Mouse (Mus musculus) MEL (cell line): Measurements from ENCODE around the gene Olfr462.

ENCODE experiments used
- CTCF ChIP-seq, 3 experiments: IDR thresholded peaks in 2 of 3; conservative IDR thresholded peaks in 1 of 3; 2 replicates each; pipeline ENCODE4 v1.5.1; 2011 to 2012; ENCODE audit warnings: low read length in 3 of 3, low read depth in 2 of 3, mild to moderate bottlenecking in 2 of 3, improper control_type of control experiment in 1 of 3, inconsistent platforms in 1 of 3, mixed read lengths in 1 of 3, moderate library complexity in 1 of 3; ENCODE audit not compliant: control insufficient read depth in 1 of 3, insufficient read depth in 1 of 3, poor library complexity in 1 of 3, severe bottlenecking in 1 of 3
- MEF2A ChIP-seq: IDR thresholded peaks from 2 replicates; pipeline ENCODE4 v1.6.1; 2014; ENCODE audit warnings: low read depth, mild to moderate bottlenecking, inconsistent platforms, low read length, improper control_type of control experiment; ENCODE audit not compliant: poor library complexity, insufficient replicate concordance, severe bottlenecking; ENCODE audit errors: extremely low read depth
- MYB ChIP-seq: IDR thresholded peaks from 2 replicates; pipeline ENCODE4 v1.6.1; 2011; ENCODE audit warnings: mild to moderate bottlenecking, low read depth, low read length, improper control_type of control experiment
- POLR2A ChIP-seq, 2 experiments: IDR thresholded peaks; 2 replicates each; pipeline ENCODE4 v1.6.1; 2011 to 2012; ENCODE audit warnings: low read length in 2 of 2, mild to moderate bottlenecking in 2 of 2, control low read depth in 1 of 2, improper control_type of control experiment in 1 of 2, low read depth in 1 of 2, moderate library complexity in 1 of 2; ENCODE audit not compliant: control insufficient read depth in 1 of 2, insufficient read depth in 1 of 2, poor library complexity in 1 of 2
- RCOR1 ChIP-seq: IDR thresholded peaks from 2 replicates; pipeline ENCODE4 v1.6.1; 2012; ENCODE audit warnings: low read depth, mild to moderate bottlenecking, inconsistent platforms, low read length, improper control_type of control experiment
- TBP ChIP-seq: IDR thresholded peaks from 2 replicates; pipeline ENCODE4 v1.8.0; 2011; ENCODE audit warnings: low read depth, low read length, improper control_type of control experiment
- ZKSCAN1 ChIP-seq: IDR thresholded peaks from 2 replicates; pipeline ENCODE4 v1.6.1; 2012; ENCODE audit warnings: low read depth, mild to moderate bottlenecking, inconsistent platforms, low read length, improper control_type of control experiment, moderate library complexity

GRCm38 (mm10) chr11:87879826-87880225 lies 12.2 kb downstream of the Olfr462 start:
- TF ChIP-seq CTCF (IDR thresholded peaks at IDR 0.05 in 2 of 3, conservative IDR thresholded peaks at IDR 0.05 in 1 of 3; ENCODE audit: control insufficient read depth in 1 of 3, insufficient read depth in 1 of 3, low read depth in 2 of 3, low read length in 3 of 3, poor library complexity in 1 of 3, severe bottlenecking in 1 of 3) (no peak), MEF2A (no peak), ZKSCAN1 (no peak), POLR2A (IDR thresholded peaks at IDR 0.05; ENCODE audit: control insufficient read depth in 1 of 2, insufficient read depth in 1 of 2, low read depth in 1 of 2, low read length in 2 of 2, poor library complexity in 1 of 2) (no peak), TBP (no peak), RCOR1 (no peak), MYB (no peak)
